Mouse (Mus musculus): ENCODE measurements at regions not wholly inside any gene's neighbourhood (a gene's known extent, or its start where the extent isn't known, plus 50 kb on each side); places are given as distances from the start of the nearest gene placed in this dataset.

DNA sequence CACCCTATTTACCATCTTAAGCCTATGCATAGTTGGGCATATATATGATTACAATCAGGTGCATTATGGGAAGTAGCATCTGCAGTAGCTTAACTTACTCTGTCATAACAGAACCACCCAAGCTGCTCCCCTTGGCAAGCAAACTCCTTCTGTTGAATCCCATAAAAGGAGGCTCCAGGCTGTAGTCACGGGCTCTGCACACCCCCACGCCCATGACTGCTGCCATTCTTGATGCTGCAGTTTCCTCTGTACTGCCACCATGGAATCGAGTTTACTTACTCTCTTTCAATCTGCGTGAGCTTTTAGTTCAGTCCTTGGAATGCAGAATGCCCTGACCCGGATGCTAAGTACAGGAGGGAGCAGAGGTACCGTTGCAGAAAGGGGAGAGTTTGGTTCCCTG is 357.4 kb downstream of the Med10 start:
- WGBS, result 49% methylated on average over 6 of the region's 6 CpGs
- Histone ChIP-seq H3K4me2 (ENCODE audit: low read depth, low read length) (no peak overlapping the region), H3K36me3 (ENCODE audit: control insufficient read depth, insufficient read depth, low read length) (no peaks in the 10 kb centered on the region), H3K27me3 (ENCODE audit: control insufficient read depth, insufficient read depth, low read depth, low read length) (no peaks in the 10 kb centered on the region), H3K9me3 (ENCODE audit: control insufficient read depth, low read length) (no peaks in the 10 kb centered on the region), H3K9ac (ENCODE audit: low read length) (no peak overlapping the region), H3K4me3 (ENCODE audit: low read length) (no peak overlapping the region), H3K27ac (ENCODE audit: low read length) (no peak overlapping the region), H3K4me1 (replicated peaks; ENCODE audit: control insufficient read depth, insufficient read depth, low read length) (no peaks in the 10 kb centered on the region)
- no peak for ATAC-seq (ENCODE audit: low read depth)

DNA sequence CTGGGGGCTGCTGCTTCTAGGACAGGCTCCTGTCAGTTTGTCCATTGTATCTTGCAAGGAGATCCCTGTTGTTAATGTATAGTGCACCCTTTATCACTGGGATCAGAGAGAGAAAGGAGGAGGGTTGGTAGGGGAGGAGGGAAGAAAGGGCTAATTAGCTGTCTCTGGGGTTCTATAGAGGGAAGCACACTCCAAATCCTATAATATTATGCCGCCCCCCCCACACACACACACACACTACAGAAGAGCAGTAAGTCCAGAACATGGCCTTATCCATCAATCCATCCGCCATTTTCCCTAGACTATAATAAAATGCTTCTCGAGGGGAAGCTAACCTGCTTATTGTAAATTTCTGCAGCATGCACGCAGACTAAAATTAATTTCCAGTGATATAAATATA is 359.9 kb downstream of the Med10 start:
- no peak overlapping the region for H3K27ac ChIP-seq (ENCODE audit: low read length)
- H3K4me3 ChIP-seq (ENCODE audit: low read length), result no peak overlapping the region
- H3K27me3 ChIP-seq (ENCODE audit: control insufficient read depth, insufficient read depth, low read depth, low read length), result no peaks in the 10 kb centered on the region
- H3K9ac ChIP-seq (ENCODE audit: low read length), result no peak overlapping the region
- 85% methylated on average over 4 of the region's 4 CpGs for WGBS
- H3K9me3 ChIP-seq (ENCODE audit: control insufficient read depth, low read length), result no peaks in the 10 kb centered on the region
- no peaks in the 10 kb centered on the region for H3K36me3 ChIP-seq (ENCODE audit: control insufficient read depth, insufficient read depth, low read length)
- ATAC-seq (ENCODE audit: low read depth), result no peak
- H3K4me2 ChIP-seq (ENCODE audit: low read depth, low read length), result no peak overlapping the region
- no peaks in the 10 kb centered on the region for H3K4me1 ChIP-seq (replicated peaks; ENCODE audit: control insufficient read depth, insufficient read depth, low read length)

DNA sequence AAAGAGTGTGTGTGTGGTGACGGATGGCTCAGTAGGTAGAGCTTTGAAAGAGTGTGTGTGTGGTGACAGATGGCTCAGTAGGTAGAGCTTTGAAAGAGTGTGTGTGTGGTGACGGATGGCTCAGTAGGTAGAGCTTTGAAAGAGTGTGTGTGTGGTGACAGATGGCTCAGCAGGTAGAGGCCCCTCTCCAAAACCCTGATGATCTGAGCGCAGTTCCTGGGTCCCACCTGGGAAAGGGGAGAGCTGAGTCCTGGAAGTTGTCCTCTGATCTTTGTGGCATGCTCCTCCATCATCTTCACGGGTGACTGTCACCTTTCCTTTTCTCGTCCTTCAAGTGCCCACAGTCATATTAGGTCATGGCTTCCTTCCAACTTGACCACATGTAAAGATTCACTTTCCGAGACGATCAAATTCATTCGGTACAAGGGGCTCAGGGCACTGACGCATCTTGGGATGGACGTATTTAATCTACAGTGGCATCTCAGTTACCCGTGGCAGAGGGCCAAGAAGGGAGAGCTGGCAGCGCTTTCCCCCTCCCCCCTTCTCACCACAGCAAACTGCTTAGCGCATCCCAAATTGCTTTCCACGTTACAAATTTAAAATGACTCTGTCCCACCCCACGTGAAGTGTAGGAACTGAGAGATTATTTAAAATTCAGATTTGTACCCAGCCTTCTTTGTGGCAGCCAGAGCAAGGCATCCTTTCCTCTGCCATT is 363.5 kb downstream of the Med10 start:
- no peak for ATAC-seq (ENCODE audit: low read depth)
- Histone ChIP-seq H3K9ac (ENCODE audit: low read length) (no peak overlapping the region), H3K4me1 (replicated peaks; ENCODE audit: control insufficient read depth, insufficient read depth, low read length) (no peaks in the 10 kb centered on the region), H3K27me3 (ENCODE audit: control insufficient read depth, insufficient read depth, low read depth, low read length) (no peaks in the 10 kb centered on the region), H3K36me3 (ENCODE audit: control insufficient read depth, insufficient read depth, low read length) (no peaks in the 10 kb centered on the region), H3K27ac (ENCODE audit: low read length) (no peak overlapping the region), H3K9me3 (ENCODE audit: control insufficient read depth, low read length) (no peaks in the 10 kb centered on the region), H3K4me2 (ENCODE audit: low read depth, low read length) (no peak overlapping the region), H3K4me3 (ENCODE audit: low read length) (no peak overlapping the region)
- WGBS, result 65% methylated on average over 15 of the region's 15 CpGs

DNA sequence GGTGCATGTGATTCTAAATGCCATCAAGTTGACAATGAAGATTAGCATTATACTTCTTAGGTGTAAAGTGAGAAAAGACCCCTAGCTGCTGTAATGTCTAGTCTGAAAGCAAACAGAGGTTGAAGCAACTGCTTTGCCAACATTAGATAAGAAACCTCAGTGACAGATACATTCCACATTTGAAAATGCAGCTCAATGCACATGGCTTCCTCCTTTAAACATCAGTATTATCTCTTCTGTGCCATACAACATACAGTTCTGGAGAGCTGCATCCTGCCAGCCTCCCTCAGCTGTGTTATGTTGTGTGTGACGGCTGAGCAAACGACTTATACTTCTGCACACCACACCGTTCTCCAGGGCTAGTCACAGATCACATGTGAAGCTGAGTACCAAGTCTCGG is 365.6 kb downstream of the Med10 start:
- H3K36me3 ChIP-seq (ENCODE audit: control insufficient read depth, insufficient read depth, low read length), result no peaks in the 10 kb centered on the region
- H3K27me3 ChIP-seq (ENCODE audit: control insufficient read depth, insufficient read depth, low read depth, low read length), result no peaks in the 10 kb centered on the region
- H3K4me2 ChIP-seq (ENCODE audit: low read depth, low read length), result no peak overlapping the region
- ATAC-seq (ENCODE audit: low read depth), result no peak
- H3K9me3 ChIP-seq (ENCODE audit: control insufficient read depth, low read length), result no peaks in the 10 kb centered on the region
- no peaks in the 10 kb centered on the region for H3K4me1 ChIP-seq (replicated peaks; ENCODE audit: control insufficient read depth, insufficient read depth, low read length)
- no peak overlapping the region for H3K9ac ChIP-seq (ENCODE audit: low read length)
- WGBS, result 47% methylated on average over 4 of the region's 4 CpGs
- no peak overlapping the region for H3K4me3 ChIP-seq (ENCODE audit: low read length)
- H3K27ac ChIP-seq (ENCODE audit: low read length), result no peak overlapping the region

DNA sequence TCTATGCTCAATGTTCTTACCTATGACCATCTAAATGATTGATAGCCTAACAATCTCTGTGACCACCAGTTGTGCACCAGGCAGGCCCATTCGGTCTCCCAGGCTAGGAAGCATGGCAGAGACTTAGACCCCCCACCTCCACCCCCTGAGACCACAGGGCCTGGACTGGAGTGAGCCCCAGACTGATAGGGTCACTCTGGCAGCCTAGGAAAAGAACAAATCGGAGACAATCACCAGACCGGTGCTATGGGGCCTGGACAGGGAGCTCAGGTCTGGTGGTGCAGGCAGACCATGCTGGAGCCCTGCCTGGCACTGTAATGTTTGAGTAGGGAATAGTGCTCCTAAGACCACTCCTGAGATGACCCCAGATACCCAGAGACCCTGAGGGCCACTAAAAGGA is 366.7 kb downstream of the Med10 start:
- Histone ChIP-seq H3K27me3 (ENCODE audit: control insufficient read depth, insufficient read depth, low read depth, low read length) (no peaks in the 10 kb centered on the region), H3K36me3 (ENCODE audit: control insufficient read depth, insufficient read depth, low read length) (no peaks in the 10 kb centered on the region), H3K9me3 (ENCODE audit: control insufficient read depth, low read length) (no peaks in the 10 kb centered on the region), H3K4me1 (replicated peaks; ENCODE audit: control insufficient read depth, insufficient read depth, low read length) (no peaks in the 10 kb centered on the region), H3K4me3 (ENCODE audit: low read length) (no peak overlapping the region), H3K4me2 (ENCODE audit: low read depth, low read length) (no peak overlapping the region), H3K9ac (ENCODE audit: low read length) (no peak overlapping the region), H3K27ac (ENCODE audit: low read length) (no peak overlapping the region)
- ATAC-seq (ENCODE audit: low read depth), result no peak
- 76% methylated on average over 3 of the region's 3 CpGs for WGBS

DNA sequence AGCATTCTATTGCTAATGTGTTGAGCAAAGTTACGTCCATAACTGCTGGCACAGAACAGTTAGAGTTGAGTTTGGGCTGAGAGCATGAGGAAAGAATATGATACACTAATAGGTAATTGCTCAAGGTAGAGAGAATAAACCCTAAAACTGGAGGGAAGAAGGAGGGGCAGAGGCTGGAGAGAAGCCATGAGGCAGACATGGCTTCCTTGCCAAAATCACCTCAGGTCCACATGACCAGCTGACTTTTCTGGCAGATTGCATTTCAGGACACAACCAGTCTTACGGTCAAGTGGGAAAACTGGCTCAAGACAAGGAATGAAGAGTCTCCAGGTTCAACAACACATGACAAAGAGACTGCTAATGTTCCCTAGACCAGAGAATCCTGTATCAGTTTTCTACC is 374.9 kb downstream of the Med10 start:
- no peaks in the 10 kb centered on the region for H3K4me1 ChIP-seq (replicated peaks; ENCODE audit: control insufficient read depth, insufficient read depth, low read length)
- no peaks in the 10 kb centered on the region for H3K36me3 ChIP-seq (ENCODE audit: control insufficient read depth, insufficient read depth, low read length)
- H3K27me3 ChIP-seq (ENCODE audit: control insufficient read depth, insufficient read depth, low read depth, low read length), result no peaks in the 10 kb centered on the region
- H3K9ac ChIP-seq (ENCODE audit: low read length), result no peak overlapping the region
- no peak overlapping the region for H3K27ac ChIP-seq (ENCODE audit: low read length)
- H3K4me2 ChIP-seq (ENCODE audit: low read depth, low read length), result no peak overlapping the region
- ATAC-seq (ENCODE audit: low read depth), result no peak
- H3K4me3 ChIP-seq (ENCODE audit: low read length), result no peak overlapping the region
- 75% methylated on average over 2 of the region's 2 CpGs for WGBS
- no peaks in the 10 kb centered on the region for H3K9me3 ChIP-seq (ENCODE audit: control insufficient read depth, low read length)

DNA sequence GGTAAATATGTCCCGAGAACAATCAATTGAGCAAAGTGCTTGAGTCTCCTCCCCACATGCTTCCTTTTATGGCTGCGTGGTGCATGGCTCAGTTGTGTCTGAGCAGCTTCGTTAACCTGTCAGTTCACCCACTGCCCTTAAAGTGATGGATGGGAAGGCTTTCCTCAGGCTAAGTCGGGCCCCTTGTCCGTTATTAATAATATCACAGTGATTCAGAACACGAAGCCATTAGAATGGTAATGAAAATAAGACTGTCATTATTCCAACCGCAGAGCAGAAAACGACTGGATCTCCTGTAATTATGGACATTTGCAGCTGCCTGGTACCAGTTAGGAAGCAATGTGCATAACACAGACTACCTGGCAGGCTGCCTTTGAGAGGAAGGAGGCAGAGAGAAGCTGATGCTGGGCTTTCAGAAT is 375.9 kb downstream of the Med10 start:
- H3K9me3 ChIP-seq (ENCODE audit: control insufficient read depth, low read length), result no peaks in the 10 kb centered on the region
- H3K4me2 ChIP-seq (ENCODE audit: low read depth, low read length), result no peak overlapping the region
- no peaks in the 10 kb centered on the region for H3K36me3 ChIP-seq (ENCODE audit: control insufficient read depth, insufficient read depth, low read length)
- ATAC-seq (ENCODE audit: low read depth), result no peak
- no peaks in the 10 kb centered on the region for H3K27me3 ChIP-seq (ENCODE audit: control insufficient read depth, insufficient read depth, low read depth, low read length)
- no peaks in the 10 kb centered on the region for H3K4me1 ChIP-seq (replicated peaks; ENCODE audit: control insufficient read depth, insufficient read depth, low read length)
- WGBS, result 28% methylated on average over 8 of the region's 8 CpGs
- no peak overlapping the region for H3K27ac ChIP-seq (ENCODE audit: low read length)
- no peak overlapping the region for H3K9ac ChIP-seq (ENCODE audit: low read length)
- no peak overlapping the region for H3K4me3 ChIP-seq (ENCODE audit: low read length)

DNA sequence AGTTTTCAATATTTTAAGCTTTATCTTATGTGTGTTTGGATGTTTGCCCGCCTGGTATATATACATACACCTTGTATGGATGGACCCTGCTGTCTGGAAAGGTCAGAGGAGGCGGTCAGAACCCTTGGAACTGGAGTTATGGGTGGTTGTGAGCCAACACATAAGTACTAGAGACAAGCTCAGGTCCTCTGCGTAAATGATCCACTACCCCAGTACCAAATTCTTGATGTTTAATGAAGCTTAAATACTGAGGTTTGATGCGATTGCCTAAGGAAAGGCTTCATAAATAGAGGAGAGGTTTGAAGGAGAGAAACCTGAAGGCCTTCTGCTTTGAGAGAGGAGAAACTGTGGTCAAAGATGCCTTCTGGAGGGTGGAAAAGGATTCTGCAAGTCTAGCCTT is 388.8 kb downstream of the Med10 start:
- Histone ChIP-seq H3K27me3 (ENCODE audit: control insufficient read depth, insufficient read depth, low read depth, low read length) (no peaks in the 10 kb centered on the region), H3K9me3 (ENCODE audit: control insufficient read depth, low read length) (no peaks in the 10 kb centered on the region), H3K4me2 (ENCODE audit: low read depth, low read length) (no peak overlapping the region), H3K36me3 (ENCODE audit: control insufficient read depth, insufficient read depth, low read length) (no peaks in the 10 kb centered on the region), H3K4me1 (replicated peaks; ENCODE audit: control insufficient read depth, insufficient read depth, low read length) (no peaks in the 10 kb centered on the region), H3K27ac (ENCODE audit: low read length) (no peak overlapping the region), H3K9ac (ENCODE audit: low read length) (no peak overlapping the region), H3K4me3 (ENCODE audit: low read length) (no peak overlapping the region)
- ATAC-seq (ENCODE audit: low read depth), result no peak
- WGBS, result 56% methylated on average over 4 of the region's 4 CpGs

DNA sequence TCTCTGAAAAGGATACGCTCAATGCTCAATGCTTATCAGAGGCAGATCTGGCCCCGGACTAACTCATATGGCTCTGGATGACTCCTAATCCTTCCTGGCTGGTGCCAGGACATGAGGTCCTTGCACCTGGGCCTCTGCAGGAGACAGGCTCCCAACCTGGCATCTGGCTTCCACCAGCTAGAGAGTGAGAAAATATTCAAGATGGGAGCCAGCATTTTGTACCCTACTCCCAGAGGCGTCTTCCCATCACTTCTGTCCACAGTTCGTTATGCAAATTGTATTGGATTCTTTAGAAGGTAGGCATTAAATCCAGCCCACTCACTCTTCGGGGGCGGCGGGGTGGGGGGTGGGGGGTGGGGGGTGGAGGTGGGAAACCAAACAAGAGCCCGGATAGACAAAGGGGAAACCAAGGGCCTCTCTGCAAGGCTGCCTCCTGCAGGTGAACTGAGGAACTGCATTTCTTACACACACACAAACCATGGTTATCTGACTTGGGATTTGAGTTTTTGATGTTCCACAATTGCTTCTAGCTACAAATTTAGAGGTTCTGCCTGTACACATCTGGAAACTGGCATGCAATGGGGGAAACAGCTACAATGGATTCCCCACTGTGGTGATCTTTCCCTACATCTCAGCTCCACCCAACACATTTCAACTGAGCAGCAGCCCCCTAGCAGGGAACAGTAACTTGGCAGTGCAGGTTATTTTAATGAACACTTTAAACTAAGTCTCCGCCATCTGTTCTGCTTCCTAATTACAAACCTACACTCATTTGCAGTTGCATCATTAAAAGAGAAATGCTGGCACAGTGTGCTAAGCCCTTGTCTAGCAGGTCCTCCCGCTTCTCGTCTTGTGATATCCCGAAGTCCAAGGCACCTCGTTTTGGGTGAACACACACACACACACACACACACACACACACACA is 390.2 kb downstream of the Med10 start:
- no peak overlapping the region for H3K27ac ChIP-seq (ENCODE audit: low read length)
- H3K36me3 ChIP-seq (ENCODE audit: control insufficient read depth, insufficient read depth, low read length), result no peaks in the 10 kb centered on the region
- H3K4me3 ChIP-seq (ENCODE audit: low read length), result no peak overlapping the region
- H3K9me3 ChIP-seq (ENCODE audit: control insufficient read depth, low read length), result no peaks in the 10 kb centered on the region
- no peaks in the 10 kb centered on the region for H3K4me1 ChIP-seq (replicated peaks; ENCODE audit: control insufficient read depth, insufficient read depth, low read length)
- ATAC-seq (ENCODE audit: low read depth), result no peak
- 76% methylated on average over 13 of the region's 13 CpGs for WGBS
- no peak overlapping the region for H3K4me2 ChIP-seq (ENCODE audit: low read depth, low read length)
- H3K27me3 ChIP-seq (ENCODE audit: control insufficient read depth, insufficient read depth, low read depth, low read length), result no peaks in the 10 kb centered on the region
- H3K9ac ChIP-seq (ENCODE audit: low read length), result no peak overlapping the region

Measured in lung, embryonic 16.5 days (tissue).